Mouse (Mus musculus): Measurements from ENCODE around the gene Jag1. TPM values are rescaled to one million over a fixed set of nuclear protein-coding genes. Genes with fewer than 3 reads are reported as not detected.
A peak's percentile ranks its signal among the peaks of the same experiment; 100 is the strongest.

The Jag1 gene
- polyA plus RNA-seq, 1 experiment from 2014 or later, result 17.8 TPM

DNA sequence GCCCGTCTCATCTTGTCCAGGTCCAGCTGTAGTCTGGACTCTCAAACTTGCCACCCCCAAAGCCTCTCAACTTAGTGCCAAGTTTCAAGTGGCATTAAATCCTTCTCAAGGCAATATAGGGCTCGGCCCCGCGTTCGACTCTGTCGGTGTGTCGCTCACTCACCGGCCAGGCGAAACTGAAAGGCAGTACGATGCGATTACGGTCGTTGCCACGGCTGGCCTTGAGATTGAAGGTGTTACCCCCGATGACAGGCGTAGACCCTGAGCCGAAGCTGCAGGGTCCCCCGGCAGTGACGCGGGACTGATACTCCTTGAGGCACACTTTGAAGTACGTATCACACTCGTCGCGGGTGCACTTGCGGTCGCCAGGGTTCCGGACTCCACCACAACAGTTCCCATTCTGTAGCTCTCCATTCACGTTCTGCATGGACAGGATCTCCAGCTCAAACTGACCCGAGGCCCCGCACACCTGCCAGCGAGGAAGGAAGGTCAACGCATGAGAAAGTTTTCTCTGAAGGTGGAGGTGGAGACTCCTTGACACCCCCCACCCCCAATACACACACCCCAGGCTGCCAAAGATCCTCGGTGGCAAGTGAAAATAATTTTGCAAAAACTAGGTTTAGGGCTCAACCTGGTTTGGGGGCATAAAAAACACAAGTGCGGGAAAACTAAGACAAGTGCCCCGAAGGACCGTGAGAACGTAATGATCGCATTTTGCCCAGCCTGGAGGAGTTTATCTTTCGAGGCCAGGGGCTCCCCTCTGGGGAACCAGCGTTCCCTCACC lies 1.0 kb downstream of the Jag1 start:
- Histone ChIP-seq H3K36me3 (no peaks in the 10 kb centered on the region), H3K4me3 (peak overlapping the region; percentile 61), H3K4me2 (peak overlapping the region; percentile 93), H3K27ac (replicated peaks) (peak overlapping the region; percentile 90), H3K4me1 (replicated peaks) (peaks cover 62% of the 10 kb centered on the region), H3K27me3 (peaks cover 36% of the 10 kb centered on the region), H3K9ac (peak overlapping the region; percentile 88), H3K9me3 (no peaks in the 10 kb centered on the region)
- WGBS, result under 1% methylated on average over 40 of the region's 40 CpGs
- no peak for ATAC-seq (ENCODE audit: low read depth)

DNA sequence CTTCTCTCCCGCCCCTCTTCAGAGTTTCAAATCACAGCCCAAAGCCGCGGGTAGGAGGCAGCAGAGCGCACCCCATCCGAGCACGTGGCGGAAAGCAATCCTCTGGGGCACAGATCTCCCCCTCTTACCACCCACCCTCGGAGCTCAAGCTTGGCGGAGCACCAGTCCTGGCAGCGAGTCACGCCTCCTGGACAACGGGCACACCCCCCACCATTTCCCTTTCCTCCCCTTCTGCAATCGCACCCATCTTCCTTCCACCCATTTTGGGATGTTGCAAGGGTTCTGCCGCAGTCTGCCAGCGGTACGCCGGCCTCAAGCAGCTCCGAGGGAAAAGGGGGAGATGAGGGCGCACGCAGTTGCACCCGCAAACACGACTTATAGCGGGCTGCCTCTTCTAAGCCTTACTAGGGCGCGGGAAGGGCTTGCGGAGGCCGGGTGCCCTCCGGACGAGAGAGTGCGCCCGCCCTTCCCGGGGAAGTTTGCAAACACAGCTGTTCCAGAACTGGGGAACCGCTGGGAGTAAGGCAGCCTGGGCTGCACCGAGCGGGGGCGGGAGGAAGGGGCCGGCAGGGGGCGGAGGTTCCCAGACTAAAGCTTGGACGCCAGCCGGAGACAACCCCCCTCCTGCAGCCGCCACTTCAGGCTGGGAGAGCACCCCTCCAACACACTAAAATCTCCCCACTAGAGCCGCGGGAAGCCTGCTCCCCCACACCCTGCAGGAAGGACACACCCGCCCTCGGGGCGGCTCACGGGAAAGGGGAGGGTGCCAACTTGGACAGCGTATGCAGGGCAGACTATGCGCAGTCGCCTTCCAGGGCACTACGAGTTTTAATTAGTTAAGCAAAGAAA lies 2.0 kb downstream of the Jag1 start:
- Histone ChIP-seq H3K4me1 (replicated peaks) (peaks cover 72% of the 10 kb centered on the region), H3K9ac (peak overlapping the region; percentile 88), H3K27ac (replicated peaks) (peak overlapping the region; percentile 90), H3K36me3 (no peaks in the 10 kb centered on the region), H3K4me3 (peak overlapping the region; percentile 61), H3K4me2 (peak overlapping the region; percentile 93), H3K9me3 (no peaks in the 10 kb centered on the region), H3K27me3 (peaks cover 39% of the 10 kb centered on the region)
- 1% methylated on average over 51 of the region's 51 CpGs for WGBS
- ATAC-seq (ENCODE audit: low read depth), result peak; percentile 43

DNA sequence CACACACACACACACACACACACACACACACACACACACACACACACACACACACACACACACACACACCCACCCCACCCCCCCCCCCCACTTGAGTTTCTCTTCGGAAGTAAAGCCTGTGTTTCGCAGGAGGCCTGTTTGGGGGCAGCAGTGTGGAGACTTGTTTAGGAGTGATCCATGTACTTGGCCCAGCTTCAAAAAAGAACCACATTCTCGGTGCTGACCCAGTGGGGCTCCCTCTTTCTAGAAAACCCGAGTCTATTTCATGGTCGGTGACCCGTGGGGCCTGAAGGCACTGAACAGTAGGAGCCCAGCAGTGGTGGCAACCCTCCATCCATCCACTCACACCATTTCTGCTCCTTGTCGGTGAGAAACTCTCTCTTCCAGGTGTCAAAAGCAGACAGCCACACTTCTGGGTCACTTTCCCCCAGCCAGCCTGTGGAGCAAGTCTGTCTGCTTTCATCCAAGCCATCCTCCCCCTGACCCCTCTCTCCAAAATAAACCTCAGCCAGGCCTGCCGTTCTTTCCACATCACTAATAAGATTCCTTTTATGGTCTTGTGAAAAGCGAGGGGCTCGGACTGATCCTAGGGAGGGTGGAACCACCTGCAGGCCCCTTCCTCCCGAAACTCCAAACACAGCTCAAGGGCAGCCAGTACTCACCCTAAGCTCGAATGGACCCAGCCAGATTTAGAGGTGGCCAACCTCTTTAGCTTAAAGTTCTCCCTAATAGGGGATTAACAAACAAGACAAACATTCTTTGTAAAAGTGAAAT lies 3.0 kb downstream of the Jag1 start:
- Histone ChIP-seq H3K4me1 (replicated peaks) (peaks cover 82% of the 10 kb centered on the region), H3K4me3 (peak overlapping the region; percentile 61), H3K27ac (replicated peaks) (peak overlapping the region; percentile 29), H3K4me2 (peak overlapping the region; percentile 93), H3K9ac (peak overlapping the region; percentile 88), H3K9me3 (no peaks in the 10 kb centered on the region), H3K36me3 (no peaks in the 10 kb centered on the region), H3K27me3 (peaks cover 33% of the 10 kb centered on the region)
- ATAC-seq (ENCODE audit: low read depth), result no peak
- 3% methylated on average over 12 of the region's 12 CpGs for WGBS

DNA sequence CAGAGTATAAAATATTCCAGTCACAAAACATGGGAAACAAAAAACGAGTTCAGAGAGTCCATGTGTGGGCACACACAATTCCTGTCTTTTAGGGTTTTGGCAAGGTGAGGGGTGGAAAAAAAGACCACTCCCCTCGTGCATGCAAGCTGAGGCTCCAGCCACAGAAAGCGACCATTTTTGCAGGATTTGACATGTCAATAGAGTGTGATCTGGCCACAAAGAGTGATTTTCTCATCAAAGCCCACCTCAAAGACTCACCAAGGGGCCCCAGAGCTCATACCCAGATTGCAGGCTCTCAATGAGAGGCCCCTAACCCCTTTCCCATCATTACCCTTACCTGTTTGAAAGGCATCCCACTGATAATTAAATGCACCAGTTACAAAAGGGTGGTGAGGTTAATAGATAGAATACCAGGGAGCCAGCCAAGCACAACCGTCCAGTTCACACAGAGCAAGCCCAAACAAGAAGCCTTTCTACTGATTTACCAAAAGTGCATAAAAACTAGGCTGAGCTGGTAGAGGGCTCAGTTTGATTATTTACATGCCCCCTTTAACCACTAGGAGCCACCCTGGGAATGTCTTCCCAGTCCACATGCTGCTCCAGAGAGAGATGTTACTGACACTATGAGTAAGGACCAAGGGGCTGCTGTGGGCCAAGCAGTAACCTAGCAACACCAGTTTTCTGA lies 6.1 kb downstream of the Jag1 start:
- Histone ChIP-seq H3K36me3 (peaks cover 8% of the 10 kb centered on the region), H3K4me1 (replicated peaks) (peaks cover 85% of the 10 kb centered on the region), H3K9ac (no peak overlapping the region), H3K4me3 (no peak overlapping the region), H3K4me2 (peak overlapping the region; percentile 93), H3K9me3 (no peaks in the 10 kb centered on the region), H3K27ac (replicated peaks) (peak overlapping the region; percentile 54), H3K27me3 (peaks cover 32% of the 10 kb centered on the region)
- ATAC-seq (ENCODE audit: low read depth), result no peak
- 18% methylated on average over 4 of the region's 4 CpGs for WGBS

DNA sequence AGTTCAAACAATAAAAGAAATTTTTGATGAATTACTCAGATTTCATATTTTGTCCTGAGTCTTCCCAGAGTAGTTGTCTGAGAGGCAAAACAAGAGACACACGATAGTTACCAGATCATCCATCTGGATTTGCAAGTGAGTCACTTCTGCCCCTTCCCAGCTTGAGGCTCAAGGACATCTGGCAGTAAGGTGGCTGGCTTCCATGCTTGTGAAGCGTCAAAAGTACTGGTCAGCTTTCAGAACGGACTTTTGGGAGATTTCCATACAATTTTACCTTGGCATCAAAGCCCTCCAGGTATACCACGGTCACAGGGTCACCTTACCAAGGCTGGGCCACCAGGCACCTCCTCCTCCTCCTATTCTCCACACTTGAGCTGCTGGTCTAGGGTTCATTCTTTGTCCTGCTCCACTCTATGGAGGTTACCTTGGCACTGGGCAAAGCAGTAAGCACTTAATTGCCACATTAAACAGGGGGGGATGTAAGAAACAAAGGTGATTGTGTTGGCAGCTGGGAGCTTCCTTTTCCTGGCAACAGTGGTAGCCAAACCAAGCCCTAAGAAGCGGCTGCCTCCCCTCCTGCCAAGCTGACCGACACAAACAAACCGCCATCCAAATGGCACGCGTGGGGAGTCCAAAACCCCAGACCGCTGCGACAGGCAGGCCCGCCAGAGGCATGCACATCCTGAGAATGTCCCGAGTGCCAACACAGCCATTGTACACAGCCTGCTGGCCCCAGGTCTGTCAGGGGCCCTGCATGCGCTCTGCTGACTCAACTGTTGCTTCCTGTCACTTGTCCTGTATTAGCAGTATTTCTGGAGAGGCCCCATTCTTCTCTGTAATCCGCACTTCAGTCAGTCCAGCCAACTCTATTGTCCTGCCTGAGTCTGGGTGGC lies 6.9 kb downstream of the Jag1 start:
- Histone ChIP-seq H3K36me3 (peaks cover 11% of the 10 kb centered on the region), H3K4me3 (no peak overlapping the region), H3K27me3 (peaks cover 25% of the 10 kb centered on the region), H3K27ac (replicated peaks) (peak overlapping the region; percentile 54), H3K9me3 (no peaks in the 10 kb centered on the region), H3K9ac (0 out of 2 replicates have a peak overlapping the region, but pooled peaks have one; percentile 17), H3K4me1 (replicated peaks) (peaks cover 77% of the 10 kb centered on the region), H3K4me2 (peak overlapping the region; percentile 93)
- peak; percentile 24; the same call in 1 of the 2 replicates for ATAC-seq (ENCODE audit: low read depth)
- WGBS, result 28% methylated on average over 15 of the region's 15 CpGs

DNA sequence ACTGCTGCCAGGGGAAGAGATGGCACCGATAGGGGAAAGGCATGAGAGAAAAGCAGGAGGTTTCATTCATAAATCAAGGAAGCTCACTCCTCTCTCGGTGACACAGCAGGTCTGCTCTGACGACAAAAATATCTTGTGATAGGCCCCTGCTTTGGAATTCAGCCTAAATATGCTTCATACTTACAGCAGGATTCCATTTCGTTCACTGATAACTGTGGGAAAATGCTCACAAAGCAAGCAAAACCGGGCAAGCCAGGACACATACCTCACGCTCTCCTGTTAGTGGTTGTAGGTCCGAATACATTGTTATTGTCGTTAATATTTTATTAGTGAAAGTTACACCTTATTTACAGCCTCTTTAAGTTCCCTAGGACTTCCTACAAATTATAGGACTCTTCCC lies 8.5 kb downstream of the Jag1 start:
- Histone ChIP-seq H3K4me3 (no peak overlapping the region), H3K36me3 (peaks cover 25% of the 10 kb centered on the region), H3K9ac (no peak overlapping the region), H3K4me2 (peak overlapping the region; percentile 3; the same call in 1 of the 2 replicates), H3K27me3 (peaks cover 19% of the 10 kb centered on the region), H3K4me1 (replicated peaks) (peaks cover 63% of the 10 kb centered on the region), H3K27ac (replicated peaks) (no peak overlapping the region), H3K9me3 (no peaks in the 10 kb centered on the region)
- WGBS, result 55% methylated on average over 8 of the region's 8 CpGs
- no peak for ATAC-seq (ENCODE audit: low read depth)

DNA sequence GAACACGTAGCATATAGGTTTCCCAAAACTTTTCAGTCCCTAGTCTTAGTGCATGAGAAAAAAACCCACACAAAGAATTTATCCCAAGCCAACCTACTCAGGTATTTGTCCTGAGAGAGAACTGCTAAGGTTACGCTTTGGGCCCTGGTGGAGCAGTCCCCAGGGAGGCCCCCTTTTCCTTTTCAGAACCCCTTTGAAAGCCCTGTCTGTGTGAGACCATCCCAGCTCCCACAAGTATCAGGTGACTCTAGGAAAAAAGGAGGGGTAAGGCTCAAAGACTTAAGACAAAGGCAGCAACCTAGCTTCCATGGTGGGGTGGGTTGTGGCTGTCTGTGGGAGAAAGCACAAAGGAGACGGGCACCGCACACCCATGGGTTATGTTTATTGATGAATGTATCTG lies 9.2 kb downstream of the Jag1 start:
- H3K27ac ChIP-seq (replicated peaks), result no peak overlapping the region
- no peak overlapping the region for H3K4me2 ChIP-seq
- no peak for ATAC-seq (ENCODE audit: low read depth)
- WGBS, result 55% methylated on average over 4 of the region's 4 CpGs
- H3K9me3 ChIP-seq, result no peaks in the 10 kb centered on the region
- H3K4me1 ChIP-seq (replicated peaks), result peaks cover 55% of the 10 kb centered on the region
- H3K4me3 ChIP-seq, result no peak overlapping the region
- peaks cover 25% of the 10 kb centered on the region for H3K36me3 ChIP-seq
- H3K27me3 ChIP-seq, result peaks cover 19% of the 10 kb centered on the region
- H3K9ac ChIP-seq, result no peak overlapping the region

DNA sequence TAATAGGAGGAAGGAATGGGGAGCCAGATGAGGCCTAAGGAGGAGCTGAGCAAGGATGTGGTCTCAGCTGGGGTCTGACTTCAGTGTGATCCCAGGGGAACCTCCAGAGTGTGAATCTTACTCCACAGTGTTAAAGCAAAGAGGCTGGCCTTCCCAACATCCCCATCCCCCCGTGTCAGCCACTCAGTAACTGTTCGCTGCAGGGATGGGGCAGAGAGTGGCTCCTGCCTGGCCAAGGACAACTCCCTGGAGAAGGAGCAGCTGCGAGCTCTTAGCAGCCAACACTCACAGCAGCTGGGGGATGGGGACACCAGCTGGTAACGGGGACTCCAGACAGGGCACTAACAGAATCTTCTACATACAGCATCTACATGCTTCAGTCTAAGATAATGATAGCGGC lies 15.4 kb downstream of the Jag1 start:
- H3K4me1 ChIP-seq (replicated peaks), result peaks cover 59% of the 10 kb centered on the region
- H3K9me3 ChIP-seq, result no peaks in the 10 kb centered on the region
- H3K4me3 ChIP-seq, result no peak overlapping the region
- 0 out of 2 replicates have a peak overlapping the region, but pooled peaks have one; percentile 7 for H3K27ac ChIP-seq (replicated peaks)
- H3K4me2 ChIP-seq, result no peak overlapping the region
- no peaks in the 10 kb centered on the region for H3K27me3 ChIP-seq
- ATAC-seq (ENCODE audit: low read depth), result peak; percentile 70
- H3K36me3 ChIP-seq, result peaks cover 24% of the 10 kb centered on the region
- H3K9ac ChIP-seq, result no peak overlapping the region
- 17% methylated on average over 5 of the region's 5 CpGs for WGBS

DNA sequence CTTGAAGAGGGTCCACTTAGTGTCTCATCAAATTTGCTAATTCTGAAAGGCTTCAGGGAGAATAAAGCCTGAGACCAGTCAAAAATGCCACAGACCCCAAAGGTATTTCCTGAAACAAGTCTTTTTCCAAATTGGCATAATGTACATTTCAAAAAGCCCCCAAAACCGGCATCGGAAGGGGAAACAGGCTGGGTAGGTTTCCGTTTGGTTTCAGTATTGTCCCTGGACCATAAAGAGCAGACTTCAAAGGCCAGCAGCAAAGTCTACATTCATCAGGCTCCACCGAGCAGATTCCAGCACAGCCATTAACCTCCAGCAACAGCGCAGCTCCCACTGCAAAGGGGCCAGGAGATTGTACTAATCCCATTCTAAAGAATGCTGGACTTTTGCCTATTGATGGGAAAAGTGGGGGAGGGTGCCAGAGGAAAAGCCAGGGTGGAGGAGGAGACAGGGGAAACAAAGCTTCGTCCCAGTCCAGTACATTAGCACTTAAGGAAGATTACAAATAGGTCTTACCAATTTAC lies 17.2 kb downstream of the Jag1 start:
- no peak overlapping the region for H3K9ac ChIP-seq
- no peaks in the 10 kb centered on the region for H3K27me3 ChIP-seq
- no peak for ATAC-seq (ENCODE audit: low read depth)
- peaks cover 75% of the 10 kb centered on the region for H3K4me1 ChIP-seq (replicated peaks)
- no peak overlapping the region for H3K4me2 ChIP-seq
- WGBS, result 7% methylated on average over 6 of the region's 6 CpGs
- no peak overlapping the region for H3K4me3 ChIP-seq
- no peak overlapping the region for H3K27ac ChIP-seq (replicated peaks)
- H3K36me3 ChIP-seq, result peaks cover 22% of the 10 kb centered on the region
- no peaks in the 10 kb centered on the region for H3K9me3 ChIP-seq

DNA sequence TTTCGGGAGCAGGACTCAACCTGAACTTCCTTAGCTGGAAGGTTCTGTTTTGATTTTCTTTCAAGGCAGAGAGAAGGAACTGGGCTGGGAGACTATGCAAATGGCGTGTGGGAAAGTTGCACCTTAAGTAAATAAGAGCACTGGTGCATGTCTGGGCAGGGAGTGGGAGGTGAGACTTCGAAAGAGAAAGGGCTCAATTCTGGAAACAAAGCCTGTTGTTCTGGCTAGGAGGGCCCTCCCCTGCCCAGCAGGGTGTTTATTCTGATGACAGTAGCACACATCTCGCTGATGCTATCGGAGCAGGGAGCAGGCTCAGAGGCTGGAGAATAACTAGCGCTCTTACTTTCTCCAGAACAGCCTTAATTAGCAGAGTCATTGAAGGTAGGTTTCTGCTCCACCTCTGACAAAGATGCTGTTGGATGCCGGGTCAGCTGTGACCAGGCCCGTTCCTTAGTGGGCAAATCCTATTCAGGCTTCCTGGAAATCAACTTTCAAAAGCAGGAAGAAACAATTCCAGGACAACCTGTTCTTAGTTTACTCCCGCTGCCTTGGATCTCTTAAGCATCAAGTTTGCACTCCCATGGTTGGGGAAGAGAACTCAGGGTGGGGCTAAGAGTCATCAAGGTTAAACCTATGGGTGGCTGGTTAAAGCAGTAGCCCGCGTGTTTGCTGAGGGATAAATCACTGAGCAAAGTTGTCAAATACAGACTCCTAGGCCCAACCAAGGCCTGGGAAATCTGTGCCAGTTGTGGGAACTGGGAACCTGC lies 18.0 kb downstream of the Jag1 start:
- peaks cover 84% of the 10 kb centered on the region for H3K4me1 ChIP-seq (replicated peaks)

More for the DNA sequence above, 18.0 kb downstream of the Jag1 start:
- H3K36me3 ChIP-seq, result peaks cover 18% of the 10 kb centered on the region
- H3K9ac ChIP-seq, result no peak overlapping the region
- no peak for ATAC-seq (ENCODE audit: low read depth)
- H3K4me2 ChIP-seq, result no peak overlapping the region
- 17% methylated on average over 11 of the region's 11 CpGs for WGBS
- H3K27ac ChIP-seq (replicated peaks), result no peak overlapping the region
- H3K4me3 ChIP-seq, result no peak overlapping the region
- no peaks in the 10 kb centered on the region for H3K27me3 ChIP-seq
- no peaks in the 10 kb centered on the region for H3K9me3 ChIP-seq

All from neural tube, embryonic 13.5 days (tissue).